Mouse (Mus musculus): ENCODE data around the gene Nfe2l3.
"Not testable (repeated sequence)": the region's sequence is repeated elsewhere in the genome, so short reads cannot be mapped to it uniquely, and the experiment has no call there.

The Nfe2l3 gene

GRCm38 (mm10) chr6:51432535-51433397, at the start of gene Nfe2l3:
Nfe2l3 (plus strand) TSS chr6:51432670.
- no peak for DNase-seq (ENCODE audit: extremely low read depth, low read depth)

GRCm38 (mm10) chr6:51383769-51384755, 48.4 kb upstream of the Nfe2l3 start:
- peak; percentile 80 for DNase-seq (ENCODE audit: extremely low read depth, low read depth)

GRCm38 (mm10) chr6:51390505-51390904, 42.0 kb upstream of the Nfe2l3 start:
- no peak for DNase-seq (ENCODE audit: extremely low read depth, low read depth)

- no peak for DNase-seq (ENCODE audit: extremely low read depth, low read depth)
Measured at GRCm38 (mm10) chr6:51391816-51392490, 40.5 kb upstream of the Nfe2l3 start.

GRCm38 (mm10) chr6:51393341-51394128, 38.9 kb upstream of the Nfe2l3 start:
- no peak for DNase-seq (ENCODE audit: extremely low read depth, low read depth)

GRCm38 (mm10) chr6:51394367-51394766, 38.1 kb upstream of the Nfe2l3 start:
- DNase-seq (ENCODE audit: extremely low read depth, low read depth): not testable (repeated sequence)

GRCm38 (mm10) chr6:51394963-51395362, 37.5 kb upstream of the Nfe2l3 start:
- DNase-seq (ENCODE audit: extremely low read depth, low read depth): not testable (repeated sequence)

- peak; percentile 88 for DNase-seq (ENCODE audit: extremely low read depth, low read depth)
Measured at GRCm38 (mm10) chr6:51395486-51395885, 37.0 kb upstream of the Nfe2l3 start.

GRCm38 (mm10) chr6:51399113-51399518, 33.4 kb upstream of the Nfe2l3 start:
- no peak for DNase-seq (ENCODE audit: extremely low read depth, low read depth)

- no peak for DNase-seq (ENCODE audit: extremely low read depth, low read depth)
Measured at GRCm38 (mm10) chr6:51401294-51401693, 31.2 kb upstream of the Nfe2l3 start.

- no peak for DNase-seq (ENCODE audit: extremely low read depth, low read depth)
Measured at GRCm38 (mm10) chr6:51403598-51403997, 28.9 kb upstream of the Nfe2l3 start.

GRCm38 (mm10) chr6:51404502-51404901, 28.0 kb upstream of the Nfe2l3 start:
- peak; percentile 75 for DNase-seq (ENCODE audit: extremely low read depth, low read depth)

GRCm38 (mm10) chr6:51416433-51416832, 16.0 kb upstream of the Nfe2l3 start:
- no peak for DNase-seq (ENCODE audit: extremely low read depth, low read depth)

- no peak for DNase-seq (ENCODE audit: extremely low read depth, low read depth)
Measured at GRCm38 (mm10) chr6:51417306-51417936, 15.0 kb upstream of the Nfe2l3 start.

- no peak for DNase-seq (ENCODE audit: extremely low read depth, low read depth)
Measured at GRCm38 (mm10) chr6:51423466-51424122, 8.9 kb upstream of the Nfe2l3 start.

GRCm38 (mm10) chr6:51424537-51424936, 7.9 kb upstream of the Nfe2l3 start:
- DNase-seq (ENCODE audit: extremely low read depth, low read depth): no peak

- DNase-seq (ENCODE audit: extremely low read depth, low read depth): no peak
Measured at GRCm38 (mm10) chr6:51434270-51434669, 1.8 kb downstream of the Nfe2l3 start.

- no peak for DNase-seq (ENCODE audit: extremely low read depth, low read depth)
Measured at GRCm38 (mm10) chr6:51437665-51438064, 5.2 kb downstream of the Nfe2l3 start.

- no peak for DNase-seq (ENCODE audit: extremely low read depth, low read depth)
Measured at GRCm38 (mm10) chr6:51438826-51439330, 6.4 kb downstream of the Nfe2l3 start.

All from MEL-GATA-1-ER (cell line).